Mouse (Mus musculus) forebrain, postnatal 0 days (tissue): ENCODE data around the gene Itga2. TPM values are rescaled to one million over a fixed set of nuclear protein-coding genes. Genes with fewer than 3 reads are reported as not detected.

Source experiments
- ATAC-seq: fragments of 200-750 bp; cut with Nextera tagmentation; 2 replicates; pipeline ENCODE4 v1.8.0; 2017; ENCODE audit warnings: mild to moderate bottlenecking, moderate library complexity
- DNase-seq: peaks from one replicate; pipeline ENCODE4 v3.0.0-alpha.2; 2015
- H3K27ac ChIP-seq: fragments of 300-500 bp; sonication (generic); 2 replicates; pipeline ENCODE4 v1.5.1; 2014; ENCODE audit warnings: low read depth, mild to moderate bottlenecking, antibody characterized with exemption, low read length, moderate library complexity, mixed read lengths
- H3K27me3 ChIP-seq: fragments of 300-500 bp; sonication (generic); 2 replicates; pipeline ENCODE4 v1.6.1; 2014; ENCODE audit warnings: mild to moderate bottlenecking, low read length, mixed read lengths; ENCODE audit not compliant: insufficient read depth
- H3K36me3 ChIP-seq: fragments of 300-500 bp; sonication (generic); 2 replicates; pipeline ENCODE4 v1.6.1; 2014; ENCODE audit warnings: mild to moderate bottlenecking, moderate library complexity; ENCODE audit not compliant: insufficient read depth
- H3K4me1 ChIP-seq: fragments of 300-500 bp; sonication (generic); 2 replicates; pipeline ENCODE4 v1.6.1; 2014; ENCODE audit warnings: antibody characterized with exemption; ENCODE audit not compliant: insufficient read depth
- H3K4me2 ChIP-seq: fragments of 300-500 bp; sonication (generic); 2 replicates; pipeline ENCODE4 v1.6.1; 2014; ENCODE audit warnings: low read depth, mild to moderate bottlenecking, moderate library complexity
- H3K4me3 ChIP-seq: fragments of 300-500 bp; sonication (generic); 2 replicates; pipeline ENCODE4 v1.5.1; 2014; ENCODE audit warnings: low read depth, low read length, mixed read lengths
- H3K9ac ChIP-seq: fragments of 300-500 bp; sonication (generic); 2 replicates; pipeline ENCODE4 v1.6.1; 2014; ENCODE audit warnings: mild to moderate bottlenecking
- H3K9me3 ChIP-seq: fragments of 300-500 bp; sonication (generic); 2 replicates; pipeline ENCODE4 v1.6.1; 2016; ENCODE audit warnings: low read length
- CTCF ChIP-seq: sonication (generic); IDR thresholded peaks from 2 replicates; pipeline ENCODE4 v1.5.1; 2016; ENCODE audit warnings: antibody characterized with exemption, control low read depth, low read depth
- WGBS: fragments of 180-500 bp; shearing (Covaris S2); extraction: QIAGEN DNeasy Blood & Tissue Kit; methylation state at CpG from one replicate; pipeline ENCODE4 v1.1.7; 2014; 5-methylcytosine and 5-hydroxymethylcytosine counted together
- polyA plus RNA-seq: library from polyadenylated mRNA; unstranded; fragments of >200 nt; fragmentation: Nextera tagmentation; extraction: Ambion mirVana; gene quantifications from 2 replicates; pipeline ENCODE4 v1.2.1, GENCODE M21; 2015
- total RNA-seq: library from RNA; depleted of rRNA; stranded (reverse); fragments of >200 nt; gene quantifications from 2 replicates; pipeline ENCODE4 v1.2.3, GENCODE M21; 2014; rRNA removed

Gene Itga2
- total and polyA plus RNA-seq, 2 experiments from 2014 or later, result 0.63 to 0.86 TPM

DNA sequence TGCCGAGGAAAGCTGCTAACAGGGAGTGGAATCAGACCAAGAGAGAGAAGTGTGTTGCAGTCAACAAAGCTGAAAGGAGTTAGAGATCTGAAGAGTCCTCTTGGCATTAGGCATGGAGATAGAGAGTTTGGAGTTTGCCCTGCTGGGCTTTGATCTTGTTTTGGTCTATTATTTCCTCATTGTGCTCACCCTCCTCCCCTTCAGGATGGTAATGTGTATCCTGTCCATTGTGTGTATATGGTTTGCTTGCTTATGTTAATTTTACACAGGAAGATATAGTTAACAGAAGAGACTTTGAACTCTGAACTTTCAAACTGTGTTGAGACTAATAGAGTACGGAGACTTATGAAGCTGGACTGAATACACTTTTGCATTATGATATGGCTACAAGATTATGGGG lies 128.9 kb downstream of the Itga2 start:
- Histone ChIP-seq H3K27me3 (no peaks in the 10 kb centered on the region; the same call in 1 of the 2 replicates), H3K27ac (no peak overlapping the region), H3K4me2 (no peak overlapping the region), H3K36me3 (no peaks in the 10 kb centered on the region), H3K9me3 (no peaks in the 10 kb centered on the region; the same call in 1 of the 2 replicates), H3K4me1 (no peaks in the 10 kb centered on the region), H3K4me3 (no peak overlapping the region), H3K9ac (no peak overlapping the region)
- TF ChIP-seq CTCF, result no peak
- ATAC-seq (no peak), DNase-seq (no peak)
- WGBS, result 95% methylated on average over 2 of the region's 2 CpGs

GRCm38 (mm10) chr13:114801857-114802256 lies 130.0 kb downstream of the Itga2 start:
- H3K27ac ChIP-seq, result no peak overlapping the region
- 52% methylated on average over 3 of the region's 3 CpGs for WGBS
- no peaks in the 10 kb centered on the region; the same call in 1 of the 2 replicates for H3K9me3 ChIP-seq
- TF ChIP-seq CTCF, result no peak
- no peaks in the 10 kb centered on the region for H3K4me1 ChIP-seq
- no peaks in the 10 kb centered on the region for H3K36me3 ChIP-seq
- no peaks in the 10 kb centered on the region; the same call in 1 of the 2 replicates for H3K27me3 ChIP-seq
- H3K4me3 ChIP-seq, result no peak overlapping the region
- H3K4me2 ChIP-seq, result no peak overlapping the region
- DNase-seq, result no peak
- no peak for ATAC-seq
- no peak overlapping the region for H3K9ac ChIP-seq

GRCm38 (mm10) chr13:114793250-114794030 lies 138.5 kb downstream of the Itga2 start:
- Histone ChIP-seq H3K27ac (no peak overlapping the region), H3K27me3 (no peaks in the 10 kb centered on the region), H3K4me2 (no peak overlapping the region), H3K36me3 (no peaks in the 10 kb centered on the region), H3K9ac (no peak overlapping the region), H3K4me1 (no peaks in the 10 kb centered on the region), H3K9me3 (no peaks in the 10 kb centered on the region; the same call in 1 of the 2 replicates), H3K4me3 (no peak overlapping the region)
- ATAC-seq (peak; percentile 81), DNase-seq (peak; percentile 89)
- TF ChIP-seq CTCF, result peak; percentile 83
- WGBS, result 39% methylated on average over 6 of the region's 6 CpGs

GRCm38 (mm10) chr13:114791511-114791910 lies 140.4 kb downstream of the Itga2 start:
- TF ChIP-seq CTCF, result peak; percentile 62
- DNase-seq (peak; percentile 62), ATAC-seq (no peak)
- Histone ChIP-seq H3K9ac (no peak overlapping the region), H3K4me2 (no peak overlapping the region), H3K4me3 (no peak overlapping the region), H3K9me3 (no peaks in the 10 kb centered on the region), H3K36me3 (no peaks in the 10 kb centered on the region), H3K4me1 (no peaks in the 10 kb centered on the region), H3K27ac (no peak overlapping the region), H3K27me3 (no peaks in the 10 kb centered on the region)
- WGBS, result 91% methylated on average over 1 of the region's 1 CpGs

Other genes starting within 250 kb of the Itga2 start
- gene Mocs2, start 113.9 kb downstream of the Itga2 start, total RNA-seq, result 67.3 and 76.8 TPM in 2 replicates
- 115 and 125 TPM in 2 replicates for gene Mocs2, start 113.9 kb downstream of the Itga2 start, polyA plus RNA-seq
- gene Pelo, start 158.1 kb upstream of the Itga2 start, total RNA-seq, result 10.1 and 12.2 TPM in 2 replicates
- 6.2 and 6.6 TPM in 2 replicates for gene Pelo, start 158.1 kb upstream of the Itga2 start, polyA plus RNA-seq
- 3.1 and 4.1 TPM in 2 replicates for gene Gm49395, start 169.8 kb upstream of the Itga2 start, total RNA-seq
- 3.5 TPM in 2 replicates for gene Gm49395, start 169.8 kb upstream of the Itga2 start, polyA plus RNA-seq
- 4.4 and 8.2 TPM in 2 replicates for gene Itga1, start 169.9 kb upstream of the Itga2 start, total RNA-seq
- 2.6 and 3.2 TPM in 2 replicates for gene Itga1, start 169.9 kb upstream of the Itga2 start, polyA plus RNA-seq